Mouse (Mus musculus): ENCODE data around the gene Sf1.

Gene Sf1

GRCm38 (mm10) chr19:6416894-6417761, 53.6 kb downstream of the Sf1 start:
- no peak for ATAC-seq (ENCODE audit: insufficient number of reproducible peaks, low FRiP score, low TSS enrichment)

GRCm38 (mm10) chr19:6418233-6418879, 54.9 kb downstream of the Sf1 start, which contains the start of gene Nrxn2:
Gene Nrxn2 (plus strand): TSS chr19:6418731.
- ATAC-seq (ENCODE audit: insufficient number of reproducible peaks, low FRiP score, low TSS enrichment) = peak; percentile 91

GRCm38 (mm10) chr19:6418984-6419692, 55.6 kb downstream of the Sf1 start:
- ATAC-seq (ENCODE audit: insufficient number of reproducible peaks, low FRiP score, low TSS enrichment) = no peak

GRCm38 (mm10) chr19:6419805-6420310, 56.4 kb downstream of the Sf1 start:
- ATAC-seq (ENCODE audit: insufficient number of reproducible peaks, low FRiP score, low TSS enrichment) = no peak

GRCm38 (mm10) chr19:6420481-6421210, 57.2 kb downstream of the Sf1 start:
- 0 out of 2 replicates have a peak, but pooled peaks have one; percentile 9 for ATAC-seq (ENCODE audit: insufficient number of reproducible peaks, low FRiP score, low TSS enrichment)

GRCm38 (mm10) chr19:6421211-6421590, 57.7 kb downstream of the Sf1 start:
- no peak for ATAC-seq (ENCODE audit: insufficient number of reproducible peaks, low FRiP score, low TSS enrichment)

- no peak for ATAC-seq (ENCODE audit: insufficient number of reproducible peaks, low FRiP score, low TSS enrichment)
These were observed 58.5 kb downstream of the Sf1 start for GRCm38 (mm10) chr19:6422014-6422413.

GRCm38 (mm10) chr19:6423241-6423640, 59.8 kb downstream of the Sf1 start:
- no peak for ATAC-seq (ENCODE audit: insufficient number of reproducible peaks, low FRiP score, low TSS enrichment)

GRCm38 (mm10) chr19:6424137-6424881, 60.8 kb downstream of the Sf1 start:
- no peak for ATAC-seq (ENCODE audit: insufficient number of reproducible peaks, low FRiP score, low TSS enrichment)

GRCm38 (mm10) chr19:6425595-6425994, 62.1 kb downstream of the Sf1 start:
- ATAC-seq (ENCODE audit: insufficient number of reproducible peaks, low FRiP score, low TSS enrichment) = no peak

GRCm38 (mm10) chr19:6426703-6427500, 63.4 kb downstream of the Sf1 start:
- no peak for ATAC-seq (ENCODE audit: insufficient number of reproducible peaks, low FRiP score, low TSS enrichment)
